Mouse (Mus musculus) hematopoietic stem cell, adult 5-6 weeks (primary cell): Measurements from ENCODE around the gene Csrnp1. TPM values are rescaled to one million over a fixed set of nuclear protein-coding genes. Genes with fewer than 3 reads are reported as not detected.
A peak's percentile ranks its signal among the peaks of the same experiment; 100 is the strongest.

Source experiments
- ATAC-seq, 2 experiments: fragments of 125-278 bp in 1 of 2; replicated peaks in 1 of 2; 2 replicates each; pipeline ENCODE4 v1.8.0; 2016 to 2017; ENCODE audit warnings: inconsistent platforms in 2 of 2, mild to moderate bottlenecking in 2 of 2, moderate number of reproducible peaks in 2 of 2, low read depth in 1 of 2, moderate TSS enrichment in 1 of 2; ENCODE audit not compliant: low FRiP score in 2 of 2, poor library complexity in 2 of 2, severe bottlenecking in 2 of 2, insufficient read depth in 1 of 2, low TSS enrichment in 1 of 2
- total RNA-seq: library from RNA; stranded (forward); fragments of 172-1452, 232-1000 nt; gene quantifications from 2 replicates; pipeline ENCODE4 v1.2.3, GENCODE M21; 2017

The Csrnp1 gene
- total RNA-seq, 1 experiment from 2014 or later: 85.3 TPM

DNA sequence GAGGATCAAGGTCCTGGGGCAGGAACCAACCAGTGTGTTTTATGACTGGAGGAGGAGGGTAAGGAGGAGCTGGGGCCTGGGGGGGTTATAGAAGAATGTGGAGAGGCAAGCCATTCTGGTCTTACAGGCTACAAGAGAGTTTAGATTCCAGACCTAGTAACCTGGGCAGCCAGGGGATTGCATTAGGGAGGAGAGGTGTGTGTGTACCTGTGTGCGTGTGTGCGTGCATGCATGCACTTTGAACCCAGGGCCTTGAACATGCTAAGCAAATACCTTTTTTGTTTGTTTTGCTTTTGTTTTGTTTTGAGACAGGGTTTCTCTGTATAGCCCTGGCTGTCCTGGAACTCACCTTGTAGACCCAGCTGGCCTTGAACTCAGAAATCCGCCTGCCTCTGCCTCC lies 25.4 kb upstream of the Csrnp1 start:
- no peak for ATAC-seq

DNA sequence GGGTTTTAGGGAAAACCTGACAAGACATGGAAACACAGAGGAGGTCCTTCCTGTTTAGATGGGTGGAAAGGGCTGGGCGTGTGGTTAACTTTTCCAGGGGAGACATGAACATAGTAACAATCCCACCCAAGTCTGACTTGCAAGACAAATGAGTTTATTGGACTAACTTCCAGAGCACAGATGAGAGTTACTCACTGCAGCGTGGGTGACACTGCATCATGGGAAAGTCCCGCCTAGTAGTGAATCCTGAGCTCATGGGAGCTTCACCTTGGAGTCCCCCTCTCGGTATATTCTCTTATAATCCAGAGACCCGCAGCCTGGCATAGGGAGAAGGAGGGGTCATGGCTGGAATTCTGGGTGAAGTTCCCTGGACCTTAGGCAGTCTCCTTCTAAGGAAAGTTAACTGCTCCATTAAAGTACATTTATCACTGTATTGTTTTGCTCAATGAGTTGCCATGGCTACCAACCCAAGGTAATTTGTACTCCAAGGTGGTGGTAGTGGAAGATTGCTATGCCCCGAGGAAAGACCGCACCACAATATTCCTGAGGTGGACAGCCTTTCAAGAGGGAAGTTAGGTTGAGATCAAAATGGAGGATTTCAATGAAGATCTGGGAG lies 24.9 kb upstream of the Csrnp1 start:
- no peak for ATAC-seq

DNA sequence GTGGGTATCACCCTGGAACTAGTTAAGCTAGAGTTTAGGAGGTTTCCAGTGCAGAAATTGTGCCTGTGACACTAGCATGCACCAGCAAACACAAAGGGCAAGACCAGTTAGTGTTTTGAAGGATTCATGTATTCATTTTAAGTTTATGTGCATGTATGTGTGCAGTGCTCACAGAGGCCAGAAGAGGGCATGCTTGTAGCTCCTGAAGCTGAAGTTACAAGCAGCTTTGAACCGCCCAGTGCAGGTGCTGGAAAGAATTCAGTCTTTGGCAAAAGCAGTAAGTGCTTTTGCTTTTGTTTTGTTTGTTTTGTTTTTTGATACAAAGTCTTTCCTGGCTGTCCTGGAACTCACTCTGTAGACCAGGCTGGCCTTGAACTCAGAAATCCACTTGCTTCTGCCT lies 23.4 kb upstream of the Csrnp1 start:
- ATAC-seq: no peak

DNA sequence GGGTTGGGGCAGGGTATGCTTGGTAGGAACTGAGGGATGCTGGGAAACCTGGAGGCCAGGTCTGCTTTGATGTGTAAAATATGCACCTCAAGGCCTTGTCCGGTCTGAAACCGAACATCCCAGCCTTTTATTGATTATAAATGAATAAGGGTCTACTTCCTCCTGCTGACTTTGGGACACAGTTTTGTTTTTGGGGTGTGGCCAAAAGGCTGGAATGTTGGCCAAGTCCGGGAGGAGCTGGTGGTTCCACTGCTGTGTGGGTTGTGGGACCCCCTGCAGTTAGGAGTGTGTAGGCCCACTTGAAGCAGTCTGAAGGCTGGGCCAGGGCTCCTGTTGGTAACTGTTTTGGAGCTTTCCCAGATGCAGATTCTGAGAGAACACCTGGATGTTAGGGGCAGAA lies 21.5 kb upstream of the Csrnp1 start:
- ATAC-seq: no peak

DNA sequence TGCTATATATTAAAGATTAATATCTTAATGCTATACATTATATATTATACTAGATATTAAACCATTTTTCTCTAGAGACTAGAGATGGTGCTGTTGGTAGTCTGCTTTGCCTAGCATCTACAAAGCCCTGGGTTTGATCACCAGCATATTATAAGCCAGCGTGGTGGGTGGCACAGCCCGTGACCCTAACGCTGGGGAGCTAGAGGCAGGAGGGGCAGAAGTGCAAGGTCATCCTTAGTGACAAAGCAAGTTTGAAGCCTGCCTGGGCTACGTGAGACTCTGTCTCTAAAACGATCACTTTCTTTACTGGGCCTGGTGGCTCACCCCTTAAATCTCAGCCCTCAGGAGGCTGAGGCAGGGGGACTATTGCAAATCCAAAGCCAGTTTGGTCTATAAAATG lies 18.4 kb upstream of the Csrnp1 start:
- ATAC-seq: no peak

DNA sequence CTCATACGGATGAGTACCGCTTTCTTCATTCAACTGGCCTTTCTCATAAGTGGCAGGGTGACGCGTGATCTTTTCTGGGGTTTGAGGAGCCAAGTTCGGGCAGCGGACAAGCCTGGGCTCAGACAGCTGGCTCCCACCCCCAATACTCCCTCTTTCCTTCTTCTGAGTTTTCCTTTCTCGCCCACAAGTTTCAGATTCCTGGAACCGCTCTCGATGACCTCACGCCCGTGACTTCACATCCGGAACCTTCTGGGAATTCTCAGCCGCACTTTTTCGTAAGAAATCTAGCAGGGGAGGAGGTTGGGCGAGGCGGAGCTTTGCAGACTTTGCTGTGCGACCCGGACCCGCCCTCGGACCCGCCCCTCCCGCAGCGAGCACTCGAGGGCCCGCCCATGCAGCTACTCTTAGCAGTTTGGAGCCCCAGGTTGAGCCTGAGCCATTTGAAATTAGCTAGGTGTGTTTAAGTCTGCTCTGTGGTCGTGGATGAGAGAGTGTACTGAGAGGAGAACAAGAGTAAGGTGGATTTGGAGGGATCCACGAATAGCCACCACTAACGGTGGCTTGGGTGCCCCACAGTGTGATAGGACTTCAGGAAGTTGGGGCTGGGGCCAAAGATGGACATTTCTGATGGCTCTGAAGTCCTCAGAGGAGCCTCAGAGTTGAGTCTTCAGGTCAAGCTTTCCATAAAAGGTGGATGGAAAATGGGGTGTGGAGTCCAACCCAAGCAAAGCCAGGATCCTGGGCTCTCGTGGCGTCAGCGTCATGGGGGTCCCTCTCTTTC lies 17.7 kb upstream of the Csrnp1 start:
- peak; percentile 89 to 94 for ATAC-seq

DNA sequence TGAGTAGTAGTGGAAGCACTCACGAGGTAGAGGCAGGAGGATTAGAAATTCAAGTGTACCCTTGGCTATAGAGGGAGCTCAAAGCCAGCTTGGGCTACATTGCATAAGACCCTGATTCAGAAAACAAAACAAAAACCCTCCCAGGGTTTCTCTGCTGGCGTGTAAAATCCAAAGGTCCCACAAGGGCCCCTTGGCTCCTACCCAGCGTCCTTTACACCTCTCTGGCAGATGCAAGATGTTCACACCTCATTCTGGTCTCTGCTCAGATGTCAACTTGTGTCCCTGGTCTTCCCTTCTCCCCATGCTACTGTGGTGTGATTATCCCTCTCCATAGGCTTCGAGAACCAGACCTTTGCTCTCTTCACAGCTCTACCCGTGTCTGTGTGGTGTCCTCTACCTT lies 16.3 kb upstream of the Csrnp1 start:
- ATAC-seq: no peak

DNA sequence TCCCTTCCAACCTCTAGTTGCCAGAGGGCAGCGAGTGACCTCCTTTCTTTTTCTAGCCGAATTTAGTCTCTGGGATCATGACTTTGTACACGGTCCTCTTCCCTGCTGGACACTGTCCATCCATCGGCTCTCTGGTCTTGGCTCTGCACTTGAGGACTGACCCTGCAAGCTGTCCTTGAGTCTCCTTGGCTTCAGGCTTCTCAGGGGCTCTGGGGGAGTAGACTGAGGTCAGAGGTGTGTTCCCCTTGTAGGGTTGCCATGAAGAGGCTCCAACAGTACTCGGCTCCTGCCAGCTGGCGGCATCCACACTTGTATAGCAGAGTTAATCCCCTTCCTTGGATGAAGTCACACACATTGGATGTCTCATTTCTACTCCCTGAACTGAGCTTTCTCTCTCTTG lies 15.2 kb upstream of the Csrnp1 start:
- ATAC-seq: no peak

DNA sequence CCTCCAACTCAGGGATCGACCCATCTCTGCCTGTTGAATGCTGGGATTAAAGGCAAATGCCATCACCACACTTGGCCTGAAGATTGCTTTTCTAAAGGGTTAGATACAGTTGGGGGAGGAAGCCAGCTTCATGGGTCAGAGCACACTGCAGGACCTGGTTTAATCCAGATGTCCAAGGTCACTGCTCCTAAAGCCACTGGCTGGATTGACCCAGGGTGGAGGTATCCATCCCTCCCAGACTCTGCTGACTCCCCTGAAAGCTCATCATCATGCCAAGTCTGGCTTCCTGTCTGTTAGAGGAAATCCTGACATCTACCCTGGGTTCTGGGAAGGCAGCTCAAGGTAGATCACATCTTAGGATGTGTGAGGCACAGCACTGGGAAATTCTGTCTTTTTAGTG lies 14.3 kb upstream of the Csrnp1 start:
- ATAC-seq: no peak

DNA sequence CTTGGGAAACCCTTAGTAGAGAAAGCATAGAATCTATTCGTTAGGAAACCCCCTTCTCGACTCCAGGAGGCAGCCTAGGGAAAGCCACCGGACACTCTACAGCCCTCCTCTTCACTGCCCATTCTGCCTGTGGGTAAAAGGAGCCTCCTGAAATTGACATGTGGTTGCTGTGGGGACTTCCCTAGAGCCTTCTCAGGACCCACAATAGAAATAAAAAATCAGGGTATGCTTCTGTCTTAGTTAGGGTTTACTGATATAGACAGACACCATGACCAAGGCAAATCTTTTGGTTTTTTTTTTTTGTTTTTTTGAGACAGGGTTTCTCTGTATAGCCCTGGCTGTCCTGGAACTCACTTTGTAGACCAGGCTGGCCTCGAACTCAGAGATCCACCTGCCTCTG lies 11.6 kb upstream of the Csrnp1 start:
- ATAC-seq: no peak

DNA sequence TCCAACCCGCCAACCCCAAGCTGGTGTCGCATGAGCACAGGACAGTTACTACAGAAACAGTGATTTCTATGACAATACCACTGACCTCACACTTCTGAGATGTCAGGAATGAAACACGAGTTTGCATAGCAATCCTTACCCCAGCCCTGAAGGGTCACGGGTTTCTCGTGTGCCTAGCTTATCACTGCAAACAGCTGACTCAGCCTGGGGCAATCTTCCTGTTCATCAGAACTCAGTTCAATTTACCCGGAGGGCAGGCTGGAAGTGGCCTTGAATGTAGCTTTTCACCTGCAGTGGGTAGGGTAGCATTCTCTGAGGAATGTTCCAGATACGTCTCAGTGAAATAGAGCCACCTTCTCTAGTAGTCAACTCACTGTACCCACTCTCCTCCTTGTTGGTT lies 9.7 kb upstream of the Csrnp1 start:
- ATAC-seq: peak in 1 of 2 experiments; percentile 14; a peak in 1 of 4 replicates

DNA sequence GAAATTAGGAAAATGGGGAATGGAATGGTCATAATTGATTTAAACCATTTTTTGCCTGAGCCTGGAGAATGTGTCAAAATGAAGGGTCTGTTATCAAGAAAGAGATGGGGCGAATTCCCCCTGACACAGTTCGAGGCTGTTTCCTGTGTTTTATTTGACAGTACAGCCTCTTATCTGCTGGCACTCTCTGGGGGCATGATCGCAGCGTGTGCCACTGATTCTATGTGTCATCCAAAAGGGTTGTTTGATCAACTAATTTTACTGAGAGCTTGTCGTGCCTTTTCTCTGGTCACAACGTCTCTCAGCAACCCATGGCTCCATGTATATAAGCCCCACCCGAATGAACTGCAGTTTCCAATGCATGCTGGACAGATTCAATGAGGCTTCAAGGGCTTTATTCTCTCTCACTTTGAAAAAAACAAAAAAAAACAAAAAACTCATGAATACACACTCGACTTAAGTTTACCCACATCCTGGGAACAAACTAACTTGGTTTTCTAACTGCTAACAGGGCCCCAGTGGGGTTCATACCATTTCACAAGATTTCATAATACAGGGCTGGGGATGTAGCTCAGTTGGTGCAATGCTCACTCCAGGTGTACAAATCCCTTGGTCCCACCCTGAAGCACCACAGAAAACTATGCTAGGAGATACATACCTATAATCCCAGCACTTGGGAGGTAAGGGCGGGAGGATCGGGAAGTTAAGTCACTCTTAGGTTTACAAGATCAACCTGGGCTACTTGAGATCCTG lies 8.8 kb upstream of the Csrnp1 start:
- ATAC-seq: peak in 1 of 2 experiments; percentile 56; a peak in 1 of 4 replicates

DNA sequence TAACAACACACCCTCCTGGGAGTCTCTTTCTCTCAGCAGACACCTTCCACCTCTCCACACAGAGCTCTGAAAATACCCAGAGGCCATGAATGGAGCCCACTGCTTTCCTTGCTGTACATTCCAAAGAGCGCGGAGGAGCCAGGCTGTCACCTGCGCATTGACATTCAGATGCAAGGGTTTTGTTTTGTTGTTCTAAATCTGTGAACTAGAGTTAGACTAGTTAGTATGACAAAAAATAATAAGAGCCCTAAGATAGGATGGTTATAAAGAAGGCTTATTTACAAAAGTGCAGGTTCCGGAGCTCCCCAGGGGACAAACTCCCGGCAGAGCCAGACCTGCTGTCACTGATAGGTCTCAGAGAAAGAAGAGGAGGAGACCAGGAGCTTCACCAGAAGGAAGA lies 6.9 kb upstream of the Csrnp1 start:
- no peak for ATAC-seq

DNA sequence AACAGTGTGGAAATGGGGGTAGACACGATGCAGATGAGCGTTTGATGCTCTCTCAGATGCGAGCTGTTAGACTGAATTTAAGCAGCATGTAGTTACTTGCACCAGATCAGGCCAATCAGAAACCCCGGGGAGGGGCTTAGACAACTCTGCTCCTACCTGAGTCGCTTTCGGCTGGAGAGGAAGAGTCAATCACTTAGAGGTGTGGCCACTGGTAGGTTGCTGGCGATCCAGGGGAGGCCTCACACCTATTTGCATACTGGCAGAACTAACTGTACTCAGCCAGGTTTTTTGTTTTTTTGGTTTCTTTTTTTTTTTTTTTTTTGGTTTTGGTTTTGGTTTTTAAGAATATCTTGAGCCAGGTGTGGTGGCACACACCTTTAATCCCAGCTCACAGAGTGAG lies 3.8 kb upstream of the Csrnp1 start:
- ATAC-seq: peak in 1 of 2 experiments; percentile 43; a peak in 2 of 4 replicates

DNA sequence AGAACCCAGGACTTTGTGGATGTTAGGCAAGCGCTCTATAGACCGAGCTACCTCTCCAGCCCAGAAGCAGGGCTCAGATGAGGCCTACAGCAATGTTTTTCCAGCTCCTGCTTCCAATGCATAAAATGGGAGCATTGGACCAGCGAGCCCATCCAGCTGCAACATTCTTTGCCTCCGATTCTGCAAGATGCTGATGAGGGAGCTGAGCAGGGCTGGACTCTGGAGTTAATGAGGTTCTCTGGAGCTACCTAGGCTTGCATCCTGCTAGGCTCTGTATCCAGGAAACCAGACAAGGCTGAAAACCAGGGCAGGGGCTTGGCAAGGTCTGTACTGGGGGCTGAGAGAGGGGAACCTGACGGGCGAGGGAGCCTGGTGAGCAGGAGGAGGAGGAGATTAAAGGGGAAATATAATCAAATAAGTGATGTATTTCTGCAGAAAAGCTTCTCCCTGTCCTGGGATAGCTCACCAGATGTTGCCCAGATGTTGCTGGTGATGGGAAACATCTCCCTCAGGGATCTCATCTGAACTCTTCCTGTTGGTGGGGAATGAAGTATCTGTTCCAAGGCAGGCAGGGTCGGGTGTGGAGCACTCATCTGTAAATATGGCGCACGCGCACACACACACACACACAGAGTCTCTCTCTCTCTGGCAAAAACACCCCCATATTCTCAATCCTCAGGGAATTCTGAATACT lies 1.6 kb upstream of the Csrnp1 start:
- ATAC-seq: no peak

DNA sequence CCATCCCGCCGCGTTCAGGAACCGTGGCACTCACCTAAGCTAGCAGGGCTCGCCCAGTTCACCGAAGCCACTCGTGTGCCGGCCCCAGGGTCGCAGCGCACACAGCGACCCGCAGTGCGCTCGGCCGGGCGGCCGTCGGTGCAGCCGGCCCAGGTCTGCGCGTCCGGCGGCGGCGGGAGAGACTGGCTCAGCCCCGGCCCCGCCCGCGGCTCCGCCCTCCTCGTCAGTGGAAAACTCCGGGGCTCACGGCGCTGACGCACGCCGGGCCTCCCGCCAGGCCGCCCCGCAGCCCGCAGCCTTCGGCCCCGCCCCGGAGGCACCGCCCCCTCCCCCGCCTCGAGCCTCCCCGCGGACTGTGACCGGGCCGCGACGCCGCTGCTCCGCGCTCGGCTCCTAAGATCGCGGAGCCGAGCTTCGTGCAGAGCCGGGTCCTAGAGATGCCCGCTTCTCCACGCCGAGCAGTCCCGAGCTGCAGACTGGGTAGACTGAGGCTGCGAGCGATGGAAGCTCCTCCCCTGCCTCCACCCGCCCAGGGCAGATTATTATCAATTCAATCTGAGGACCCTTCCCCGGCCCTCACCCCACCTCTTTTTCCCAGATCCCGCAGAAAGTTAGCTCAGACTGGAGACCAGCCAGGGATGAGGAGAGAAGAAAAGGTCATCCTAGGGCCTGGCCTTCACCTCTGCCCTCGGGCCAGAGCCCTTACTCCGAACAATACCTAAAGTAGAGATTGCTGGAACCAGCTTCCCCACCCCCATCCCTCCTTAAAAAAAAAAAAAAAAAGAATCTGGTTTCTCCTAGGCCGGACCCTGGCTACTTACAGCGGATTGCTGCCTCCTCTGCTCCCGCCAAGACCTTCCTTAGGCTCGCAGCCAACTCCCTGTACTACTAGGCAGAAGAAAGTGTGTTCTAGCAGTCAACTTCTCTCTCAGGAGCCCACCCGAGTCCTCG lies 598 bp downstream of the Csrnp1 start:
- peak; percentile 20 to 36; a peak in 3 of 4 replicates for ATAC-seq
